Mouse (Mus musculus) kidney, postnatal 0 days (tissue): ENCODE measurements around the gene Gm9837. TPM values are rescaled to one million over a fixed set of nuclear protein-coding genes. Genes with fewer than 3 reads are reported as not detected.

Experiments
- ATAC-seq: fragments of 200-750 bp; cut with Nextera tagmentation; replicated peaks from 2 replicates; pipeline ENCODE4 v1.8.0; 2017; ENCODE audit warnings: low read depth, moderate number of reproducible peaks, moderate TSS enrichment, moderate library complexity; ENCODE audit not compliant: low FRiP score
- DNase-seq: peaks from one replicate; pipeline ENCODE4 v3.0.0-alpha.2; 2016; ENCODE audit warnings: low spot score
- H3K27ac ChIP-seq: fragments of 300-500 bp; sonication (generic); 2 replicates; pipeline ENCODE4 v1.5.1; 2014; ENCODE audit warnings: mild to moderate bottlenecking
- H3K27me3 ChIP-seq: fragments of 300-500 bp; sonication (generic); 2 replicates; pipeline ENCODE4 v1.6.1; 2014; ENCODE audit warnings: low read length, mixed read lengths; ENCODE audit not compliant: insufficient read depth
- H3K36me3 ChIP-seq: fragments of 300-500 bp; sonication (generic); 2 replicates; pipeline ENCODE4 v1.6.1; 2014; ENCODE audit warnings: low read length, mixed read lengths; ENCODE audit not compliant: insufficient read depth
- H3K4me1 ChIP-seq: fragments of 300-500 bp; sonication (generic); replicated peaks from 2 replicates; pipeline ENCODE4 v1.6.1; 2014; ENCODE audit warnings: antibody characterized with exemption, low read length, mixed read lengths; ENCODE audit not compliant: insufficient read depth
- H3K4me2 ChIP-seq: fragments of 300-500 bp; sonication (generic); 2 replicates; pipeline ENCODE4 v1.6.1; 2014; ENCODE audit warnings: mild to moderate bottlenecking, low read length, moderate library complexity, mixed read lengths
- H3K4me3 ChIP-seq: fragments of 300-500 bp; sonication (generic); replicated peaks from 2 replicates; pipeline ENCODE4 v1.5.1; 2014; ENCODE audit warnings: low read depth, low read length
- H3K9ac ChIP-seq: fragments of 300-500 bp; sonication (generic); 2 replicates; pipeline ENCODE4 v1.6.1; 2014; ENCODE audit warnings: low read depth, low read length
- H3K9me3 ChIP-seq: fragments of 300-500 bp; sonication (generic); replicated peaks from 2 replicates; pipeline ENCODE4 v1.6.1; 2016; ENCODE audit warnings: low read length, inconsistent platforms, mixed read lengths
- CTCF ChIP-seq: IDR thresholded peaks from 2 replicates; pipeline ENCODE4 v1.5.1; 2016; ENCODE audit warnings: antibody characterized with exemption, low read depth, mild to moderate bottlenecking, moderate library complexity
- WGBS: fragments of 180-500 bp; shearing (Covaris S2); extraction: QIAGEN DNeasy Blood & Tissue Kit; methylation state at CpG from one replicate; pipeline ENCODE4 v1.1.7; 2014; 5-methylcytosine and 5-hydroxymethylcytosine counted together
- polyA plus RNA-seq: library from polyadenylated mRNA; unstranded; fragments of >200 nt; fragmentation: Nextera tagmentation; extraction: Ambion mirVana; gene quantifications from 2 replicates; pipeline ENCODE4 v1.2.1, GENCODE M21; 2015

Gene Gm9837
- polyA plus RNA-seq, 1 experiment from 2014 or later = not detected

DNA sequence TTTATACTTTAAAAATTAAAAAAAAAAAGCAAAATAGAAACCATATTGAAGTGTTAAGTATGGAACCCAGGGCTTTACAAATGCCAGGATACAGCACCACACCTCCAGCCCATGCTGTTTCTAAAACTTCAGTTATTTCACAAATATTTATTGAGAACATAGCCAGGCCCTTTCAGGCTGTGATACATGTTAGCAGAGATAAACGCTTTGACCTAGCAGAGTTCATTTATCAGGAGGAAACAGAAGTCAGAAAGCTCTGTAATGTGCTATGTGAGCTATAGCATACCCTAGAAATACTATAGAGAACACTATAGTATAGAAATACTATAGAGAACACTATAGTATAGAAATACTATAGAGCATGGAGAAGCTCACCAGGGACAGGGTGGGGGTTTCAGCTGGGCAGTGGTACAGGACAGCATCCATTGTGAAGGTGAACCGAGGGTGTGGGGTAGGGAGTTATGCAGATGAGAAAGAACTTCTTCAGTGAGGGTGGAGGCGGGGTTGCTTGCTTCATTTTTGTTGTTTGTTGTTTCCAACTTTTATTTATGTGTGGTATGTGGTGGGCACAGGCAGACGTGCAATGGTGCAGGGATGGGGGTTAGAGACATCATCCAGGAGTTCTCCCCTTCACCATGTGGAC lies 10.9 kb upstream of the Gm9837 start:
- DNase-seq = no peak
- WGBS = 77% methylated on average over 4 of the region's 4 CpGs

DNA sequence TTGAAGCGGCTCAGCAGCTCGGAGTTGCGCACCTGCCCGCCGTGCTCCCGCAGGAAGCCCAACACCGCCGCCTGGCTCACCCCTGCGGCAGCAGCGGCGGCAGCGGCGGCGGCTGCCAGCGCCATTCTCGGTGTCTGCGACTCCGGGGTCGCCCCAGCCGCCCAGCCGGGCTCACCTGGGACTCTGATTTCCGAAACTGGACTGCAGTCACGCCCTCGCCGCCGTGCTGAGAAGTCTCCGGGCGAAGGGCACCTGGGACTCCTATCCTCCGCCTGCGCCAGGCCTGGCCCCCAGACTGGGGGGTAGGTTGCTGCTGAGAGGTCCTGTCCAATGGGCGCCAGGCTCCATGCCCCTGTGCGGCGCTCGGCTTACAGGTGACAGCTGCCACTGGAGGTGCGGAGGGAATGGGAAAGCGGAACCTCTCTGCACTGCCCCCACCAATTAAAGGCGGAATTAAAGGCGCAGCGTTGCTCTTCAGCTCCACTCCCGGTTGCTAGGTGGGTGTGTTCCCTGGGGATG lies 9.6 kb upstream of the Gm9837 start, which contains the start of the genes Gm9945 and Sowaha:
Gm9945 (plus strand) TSS at position 384 of the 519 bp plus-strand sequence.
Sowaha (minus strand) TSS at position 492 of the 519 bp plus-strand sequence.
- H3K9ac ChIP-seq = peak within 1 kb of the TSS; percentile 37; the same call in 1 of the 2 replicates
- no peaks in the 10 kb centered on the region for H3K9me3 ChIP-seq
- no peaks in the 10 kb centered on the region for H3K36me3 ChIP-seq
- DNase-seq (no peak), ATAC-seq (no peak; the same call in 1 of the 2 replicates)
- H3K4me3 ChIP-seq = peak within 1 kb of the TSS; percentile 43
- 2% methylated on average over 40 of the region's 40 CpGs for WGBS
- peak within 1 kb of the TSS; percentile 78 for H3K4me2 ChIP-seq
- peaks cover 10% of the 10 kb centered on the region for H3K4me1 ChIP-seq
- peaks cover 45% of the 10 kb centered on the region for H3K27me3 ChIP-seq
- no peak within 1 kb of the TSS for H3K27ac ChIP-seq
- no peak; the same call in 1 of the 2 replicates for TF ChIP-seq CTCF

More for the DNA sequence above, 10.9 kb upstream of the Gm9837 start:
- Histone ChIP-seq H3K4me3 (no peak overlapping the region), H3K27ac (no peak overlapping the region), H3K4me2 (no peak overlapping the region), H3K36me3 (no peaks in the 10 kb centered on the region), H3K27me3 (peaks cover 37% of the 10 kb centered on the region), H3K9ac (no peak overlapping the region), H3K4me1 (peaks cover 10% of the 10 kb centered on the region), H3K9me3 (no peaks in the 10 kb centered on the region)
- TF ChIP-seq CTCF = no peak
- no peak for ATAC-seq

GRCm38 (mm10) chr11:53479171-53479782 lies 9.0 kb upstream of the Gm9837 start:
- H3K4me2 ChIP-seq = peak overlapping the region; percentile 78
- no peaks in the 10 kb centered on the region for H3K9me3 ChIP-seq
- no peak for TF ChIP-seq CTCF
- peaks cover 10% of the 10 kb centered on the region for H3K4me1 ChIP-seq
- peak overlapping the region; percentile 43 for H3K4me3 ChIP-seq
- H3K9ac ChIP-seq = peak overlapping the region; percentile 37; the same call in 1 of the 2 replicates
- no peak; the same call in 1 of the 2 replicates for ATAC-seq
- no peak for DNase-seq
- no peaks in the 10 kb centered on the region for H3K36me3 ChIP-seq
- H3K27ac ChIP-seq = no peak overlapping the region
- H3K27me3 ChIP-seq = peaks cover 45% of the 10 kb centered on the region
- WGBS = under 1% methylated on average over 62 of the region's 62 CpGs

GRCm38 (mm10) chr11:53478383-53479170 lies 8.3 kb upstream of the Gm9837 start:
- DNase-seq (no peak), ATAC-seq (0 out of 2 replicates have a peak, but pooled peaks have one; percentile 49)
- 7% methylated on average over 79 of the region's 79 CpGs for WGBS
- H3K27me3 ChIP-seq = peaks cover 45% of the 10 kb centered on the region
- no peak for TF ChIP-seq CTCF
- H3K36me3 ChIP-seq = no peaks in the 10 kb centered on the region
- peaks cover 10% of the 10 kb centered on the region for H3K4me1 ChIP-seq
- H3K27ac ChIP-seq = no peak overlapping the region
- H3K4me2 ChIP-seq = peak overlapping the region; percentile 78
- H3K9ac ChIP-seq = peak overlapping the region; percentile 37; the same call in 1 of the 2 replicates
- peak overlapping the region; percentile 43 for H3K4me3 ChIP-seq
- H3K9me3 ChIP-seq = no peaks in the 10 kb centered on the region

- Histone ChIP-seq H3K4me2 (no peak overlapping the region), H3K4me1 (peaks cover 10% of the 10 kb centered on the region), H3K9me3 (no peaks in the 10 kb centered on the region), H3K36me3 (no peaks in the 10 kb centered on the region), H3K27ac (no peak overlapping the region), H3K9ac (no peak overlapping the region), H3K4me3 (no peak overlapping the region), H3K27me3 (peaks cover 45% of the 10 kb centered on the region)
- no peak for DNase-seq
- WGBS = 41% methylated on average over 7 of the region's 7 CpGs
- no peak for ATAC-seq
- TF ChIP-seq CTCF = no peak
Measured at GRCm38 (mm10) chr11:53477833-53478232, 7.6 kb upstream of the Gm9837 start.

DNA sequence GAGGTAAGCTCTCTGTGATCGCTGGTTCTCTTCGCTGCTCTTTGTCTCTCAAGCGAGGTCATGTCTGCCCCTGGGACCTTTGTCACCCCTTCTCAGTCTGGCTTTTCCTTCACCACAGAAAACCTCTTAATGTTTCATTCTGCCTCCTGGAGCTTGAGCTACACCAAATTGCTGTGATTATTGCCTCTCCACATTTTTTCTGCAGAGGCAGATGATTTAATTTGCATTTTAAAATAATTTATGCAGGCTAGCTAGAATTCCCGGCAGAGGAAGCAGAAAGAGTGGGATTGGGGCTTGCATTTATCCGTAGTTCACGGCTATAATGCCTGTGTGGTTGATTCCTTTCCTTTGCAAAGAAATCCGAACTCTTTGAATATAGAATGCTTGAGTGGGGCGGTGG lies 5.3 kb upstream of the Gm9837 start:
- ATAC-seq (no peak), DNase-seq (no peak)
- H3K27ac ChIP-seq = no peak overlapping the region
- H3K36me3 ChIP-seq = no peaks in the 10 kb centered on the region
- no peak overlapping the region for H3K9ac ChIP-seq
- H3K4me3 ChIP-seq = no peak overlapping the region
- no peak for TF ChIP-seq CTCF
- peaks cover 10% of the 10 kb centered on the region for H3K4me1 ChIP-seq
- no peaks in the 10 kb centered on the region for H3K9me3 ChIP-seq
- WGBS = 26% methylated on average over 8 of the region's 8 CpGs
- H3K27me3 ChIP-seq = peaks cover 43% of the 10 kb centered on the region
- H3K4me2 ChIP-seq = no peak overlapping the region
